Mouse (Mus musculus): Measurements from ENCODE around the gene Aqp9. TPM values are rescaled to one million over a fixed set of nuclear protein-coding genes. Genes with fewer than 3 reads are reported as not detected.

The Aqp9 gene
- polyA plus RNA-seq, 1 experiment from 2014 or later = 0.58 TPM

DNA sequence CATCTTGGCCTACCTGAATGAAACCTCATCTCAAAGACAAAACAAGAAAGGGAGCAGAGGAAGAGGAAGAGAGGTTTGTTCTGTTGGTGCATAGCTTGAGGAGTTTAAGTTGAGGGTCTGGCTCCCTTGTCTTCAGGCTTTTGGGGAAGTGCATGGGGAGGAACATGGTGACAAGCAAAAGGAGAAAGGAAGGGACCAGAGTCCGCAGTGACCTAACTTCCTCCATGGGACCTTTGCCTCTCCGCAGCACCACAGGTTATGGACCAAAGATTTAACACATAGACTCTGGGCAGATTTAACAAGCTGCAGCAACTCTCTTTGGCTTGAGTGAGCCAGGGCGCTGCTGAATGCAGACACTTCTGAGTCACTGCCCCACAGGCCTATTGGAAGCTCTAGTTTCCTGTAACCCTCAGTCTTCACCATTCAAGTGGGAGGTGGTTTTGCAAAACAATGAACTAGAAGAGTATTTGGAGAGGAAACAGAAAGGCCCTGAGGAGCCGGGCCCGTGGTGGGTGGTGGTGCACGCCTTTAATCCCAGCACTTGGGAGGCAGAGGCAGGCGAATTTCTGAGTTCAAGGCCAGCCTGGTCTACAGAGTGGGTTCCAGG is 13.0 kb downstream of the Aqp9 start:
- Histone ChIP-seq H3K4me3 (replicated peaks) (no peak overlapping the region), H3K27ac (no peak overlapping the region), H3K9ac (replicated peaks) (no peak overlapping the region), H3K36me3 (no peaks in the 10 kb centered on the region), H3K27me3 (no peaks in the 10 kb centered on the region), H3K4me1 (replicated peaks) (0 out of 2 replicates have a peak, but pooled peaks cover 4% of the 10 kb centered on the region), H3K4me2 (replicated peaks) (no peak overlapping the region), H3K9me3 (no peaks in the 10 kb centered on the region)
- 91% methylated on average over 7 of the region's 7 CpGs for WGBS
- no peak for ATAC-seq

GRCm38 (mm10) chr9:71151386-71151785 is 17.1 kb downstream of the Aqp9 start:
- H3K36me3 ChIP-seq = no peaks in the 10 kb centered on the region
- H3K4me2 ChIP-seq (replicated peaks) = no peak overlapping the region
- H3K27me3 ChIP-seq = no peaks in the 10 kb centered on the region
- 40% methylated on average over 6 of the region's 6 CpGs for WGBS
- no peaks in the 10 kb centered on the region for H3K9me3 ChIP-seq
- no peak for ATAC-seq
- H3K4me3 ChIP-seq (replicated peaks) = no peak overlapping the region
- no peak overlapping the region for H3K9ac ChIP-seq (replicated peaks)
- 0 out of 2 replicates have a peak, but pooled peaks cover 4% of the 10 kb centered on the region for H3K4me1 ChIP-seq (replicated peaks)
- no peak overlapping the region for H3K27ac ChIP-seq

DNA sequence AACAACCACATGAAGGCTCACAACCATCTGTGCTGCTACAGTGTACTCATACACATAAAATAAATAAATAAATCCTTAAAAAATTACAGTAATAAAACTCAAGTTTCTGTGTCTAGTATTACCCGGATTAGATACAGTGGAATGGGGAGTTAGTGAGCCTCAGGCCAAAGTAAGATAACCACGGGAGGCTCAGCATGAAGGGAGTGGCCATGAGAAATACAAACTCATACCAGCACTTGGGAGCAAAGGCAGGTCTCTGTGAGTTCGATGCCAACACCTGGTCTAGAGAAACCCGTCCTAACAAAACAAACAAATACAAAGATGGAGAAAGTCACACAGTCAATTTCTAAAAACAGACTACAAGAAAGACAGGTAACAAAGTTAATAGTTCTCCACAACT is 18.3 kb downstream of the Aqp9 start:
- no peaks in the 10 kb centered on the region for H3K27me3 ChIP-seq
- 0 out of 2 replicates have a peak, but pooled peaks cover 4% of the 10 kb centered on the region for H3K4me1 ChIP-seq (replicated peaks)
- H3K9ac ChIP-seq (replicated peaks) = no peak overlapping the region
- no peaks in the 10 kb centered on the region for H3K9me3 ChIP-seq
- H3K27ac ChIP-seq = no peak overlapping the region
- H3K4me3 ChIP-seq (replicated peaks) = no peak overlapping the region
- WGBS = 93% methylated on average over 4 of the region's 4 CpGs
- ATAC-seq = no peak
- no peak overlapping the region for H3K4me2 ChIP-seq (replicated peaks)
- H3K36me3 ChIP-seq = no peaks in the 10 kb centered on the region

DNA sequence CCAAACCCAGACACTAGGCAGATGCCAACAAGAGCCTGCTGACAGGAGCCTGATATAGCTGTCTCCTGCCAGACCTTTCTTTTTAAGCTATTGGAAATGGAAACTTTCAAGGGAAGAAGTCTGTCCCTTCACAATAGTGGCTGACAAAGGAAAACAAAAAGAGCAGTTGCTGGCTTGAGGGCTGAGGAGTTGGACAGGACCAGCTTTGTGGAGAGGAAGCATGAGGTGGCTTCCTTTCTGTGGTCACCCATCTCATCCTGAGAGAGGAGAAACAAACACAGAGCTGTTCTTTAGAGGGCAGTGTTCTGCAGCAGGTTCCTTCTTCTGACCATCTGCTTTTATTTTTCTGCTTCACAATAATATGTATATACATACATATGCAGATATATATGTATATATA is 19.6 kb downstream of the Aqp9 start:
- no peaks in the 10 kb centered on the region for H3K27me3 ChIP-seq
- no peak overlapping the region for H3K27ac ChIP-seq
- H3K4me1 ChIP-seq (replicated peaks) = 0 out of 2 replicates have a peak, but pooled peaks cover 4% of the 10 kb centered on the region
- ATAC-seq = no peak
- H3K9ac ChIP-seq (replicated peaks) = no peak overlapping the region
- H3K4me3 ChIP-seq (replicated peaks) = no peak overlapping the region
- H3K36me3 ChIP-seq = no peaks in the 10 kb centered on the region
- no peaks in the 10 kb centered on the region for H3K9me3 ChIP-seq
- no peak overlapping the region for H3K4me2 ChIP-seq (replicated peaks)

- no peaks in the 10 kb centered on the region for H3K9me3 ChIP-seq
- 88% methylated on average over 10 of the region's 10 CpGs for WGBS
- ATAC-seq = no peak
- H3K36me3 ChIP-seq = no peaks in the 10 kb centered on the region
- H3K27me3 ChIP-seq = no peaks in the 10 kb centered on the region
- no peak overlapping the region for H3K27ac ChIP-seq
- no peak overlapping the region for H3K9ac ChIP-seq (replicated peaks)
- 0 out of 2 replicates have a peak, but pooled peaks cover under 1% of the 10 kb centered on the region for H3K4me1 ChIP-seq (replicated peaks)
- H3K4me3 ChIP-seq (replicated peaks) = no peak overlapping the region
- H3K4me2 ChIP-seq (replicated peaks) = no peak overlapping the region
These were observed 22.3 kb downstream of the Aqp9 start for GRCm38 (mm10) chr9:71146210-71146609.

GRCm38 (mm10) chr9:71140205-71140604 is 28.3 kb downstream of the Aqp9 start:
- H3K4me1 ChIP-seq (replicated peaks) = no peaks in the 10 kb centered on the region
- no peaks in the 10 kb centered on the region for H3K9me3 ChIP-seq
- no peaks in the 10 kb centered on the region for H3K27me3 ChIP-seq
- no peak overlapping the region for H3K4me2 ChIP-seq (replicated peaks)
- 89% methylated on average over 8 of the region's 8 CpGs for WGBS
- no peak for ATAC-seq
- H3K9ac ChIP-seq (replicated peaks) = no peak overlapping the region
- H3K27ac ChIP-seq = no peak overlapping the region
- no peaks in the 10 kb centered on the region for H3K36me3 ChIP-seq
- H3K4me3 ChIP-seq (replicated peaks) = no peak overlapping the region

GRCm38 (mm10) chr9:71138936-71139335 is 29.5 kb downstream of the Aqp9 start:
- ATAC-seq = no peak
- Histone ChIP-seq H3K36me3 (no peaks in the 10 kb centered on the region), H3K4me1 (replicated peaks) (no peaks in the 10 kb centered on the region), H3K4me3 (replicated peaks) (no peak overlapping the region), H3K27ac (no peak overlapping the region), H3K9me3 (no peaks in the 10 kb centered on the region), H3K4me2 (replicated peaks) (no peak overlapping the region), H3K9ac (replicated peaks) (no peak overlapping the region), H3K27me3 (no peaks in the 10 kb centered on the region)
- 88% methylated on average over 2 of the region's 2 CpGs for WGBS

GRCm38 (mm10) chr9:71137267-71137945 is 31.1 kb downstream of the Aqp9 start:
- Histone ChIP-seq H3K4me3 (replicated peaks) (no peak overlapping the region), H3K27ac (no peak overlapping the region), H3K9ac (replicated peaks) (no peak overlapping the region), H3K36me3 (no peaks in the 10 kb centered on the region), H3K27me3 (no peaks in the 10 kb centered on the region), H3K4me2 (replicated peaks) (no peak overlapping the region), H3K4me1 (replicated peaks) (no peaks in the 10 kb centered on the region), H3K9me3 (no peaks in the 10 kb centered on the region)
- ATAC-seq = no peak
- WGBS = 81% methylated on average over 6 of the region's 6 CpGs

- H3K27me3 ChIP-seq = no peaks in the 10 kb centered on the region
- H3K4me1 ChIP-seq (replicated peaks) = no peaks in the 10 kb centered on the region
- no peaks in the 10 kb centered on the region for H3K9me3 ChIP-seq
- H3K9ac ChIP-seq (replicated peaks) = no peak overlapping the region
- H3K27ac ChIP-seq = no peak overlapping the region
- 75% methylated on average over 5 of the region's 5 CpGs for WGBS
- H3K4me3 ChIP-seq (replicated peaks) = no peak overlapping the region
- ATAC-seq = no peak
- no peaks in the 10 kb centered on the region for H3K36me3 ChIP-seq
- no peak overlapping the region for H3K4me2 ChIP-seq (replicated peaks)
These were observed 33.4 kb downstream of the Aqp9 start for GRCm38 (mm10) chr9:71135073-71135472.

DNA sequence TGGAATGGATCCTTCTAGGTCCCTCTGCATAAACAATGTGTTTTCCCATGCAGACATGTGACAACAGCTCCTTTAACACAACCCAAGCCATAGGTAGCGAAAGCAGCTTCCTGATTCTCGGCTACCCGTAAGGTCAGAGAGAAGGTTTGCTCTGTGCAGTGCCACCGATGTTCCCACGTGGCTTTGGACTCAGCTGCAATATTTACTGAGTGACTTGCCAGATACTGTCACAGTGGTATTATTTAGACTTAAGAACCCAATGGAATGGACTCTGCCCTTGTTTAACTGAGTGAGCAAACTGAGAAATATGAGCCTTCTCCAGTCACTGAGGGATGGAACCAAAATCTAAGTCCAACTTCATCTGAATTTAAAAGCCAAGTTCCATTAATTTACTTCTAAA is 35.3 kb downstream of the Aqp9 start:
- Histone ChIP-seq H3K4me1 (replicated peaks) (no peaks in the 10 kb centered on the region), H3K9me3 (no peaks in the 10 kb centered on the region), H3K27me3 (no peaks in the 10 kb centered on the region), H3K9ac (replicated peaks) (no peak overlapping the region), H3K4me2 (replicated peaks) (no peak overlapping the region), H3K4me3 (replicated peaks) (no peak overlapping the region), H3K27ac (no peak overlapping the region), H3K36me3 (no peaks in the 10 kb centered on the region)
- 89% methylated on average over 5 of the region's 5 CpGs for WGBS
- ATAC-seq = no peak

- H3K9ac ChIP-seq (replicated peaks) = no peak overlapping the region
- no peak overlapping the region for H3K4me3 ChIP-seq (replicated peaks)
- no peak for ATAC-seq
- no peaks in the 10 kb centered on the region for H3K27me3 ChIP-seq
- no peak overlapping the region for H3K4me2 ChIP-seq (replicated peaks)
- no peak overlapping the region for H3K27ac ChIP-seq
- H3K9me3 ChIP-seq = no peaks in the 10 kb centered on the region
- 81% methylated on average over 5 of the region's 5 CpGs for WGBS
- H3K4me1 ChIP-seq (replicated peaks) = no peaks in the 10 kb centered on the region
- H3K36me3 ChIP-seq = no peaks in the 10 kb centered on the region
These were observed 36.7 kb downstream of the Aqp9 start for GRCm38 (mm10) chr9:71131822-71132221.

GRCm38 (mm10) chr9:71128911-71129310 is 39.6 kb downstream of the Aqp9 start:
- Histone ChIP-seq H3K27me3 (no peaks in the 10 kb centered on the region), H3K27ac (no peak overlapping the region), H3K9me3 (no peaks in the 10 kb centered on the region), H3K9ac (replicated peaks) (no peak overlapping the region), H3K4me1 (replicated peaks) (no peaks in the 10 kb centered on the region), H3K36me3 (no peaks in the 10 kb centered on the region), H3K4me3 (replicated peaks) (no peak overlapping the region), H3K4me2 (replicated peaks) (no peak overlapping the region)
- WGBS = 67% methylated on average over 5 of the region's 5 CpGs
- no peak for ATAC-seq

GRCm38 (mm10) chr9:71126205-71126604 is 42.3 kb downstream of the Aqp9 start:
- no peak overlapping the region for H3K4me2 ChIP-seq (replicated peaks)
- 33% methylated on average over 2 of the region's 2 CpGs for WGBS
- no peaks in the 10 kb centered on the region for H3K27me3 ChIP-seq
- no peak overlapping the region for H3K4me3 ChIP-seq (replicated peaks)
- H3K9me3 ChIP-seq = no peaks in the 10 kb centered on the region
- H3K36me3 ChIP-seq = no peaks in the 10 kb centered on the region
- no peak overlapping the region for H3K9ac ChIP-seq (replicated peaks)
- no peak for ATAC-seq
- no peaks in the 10 kb centered on the region for H3K4me1 ChIP-seq (replicated peaks)
- no peak overlapping the region for H3K27ac ChIP-seq

Data from midbrain, embryonic 13.5 days (tissue).